Mouse (Mus musculus): ENCODE results near the gene Syf2. TPM values are rescaled to one million over a fixed set of nuclear protein-coding genes. Genes with fewer than 3 reads are reported as not detected.
"Not testable (repeated sequence)": the region's sequence is repeated elsewhere in the genome, so short reads cannot be mapped to it uniquely, and the experiment has no call there.

Gene Syf2
- polyA plus RNA-seq (2015; fragmentation: Nextera tagmentation; extraction: Ambion mirVana): 75.1 and 77.3 TPM in 2 replicates

- WGBS: under 1% methylated on average over 68 of the region's 68 CpGs
- no peaks in the 10 kb centered on the region for H3K27me3 ChIP-seq
- peaks cover 54% of the 10 kb centered on the region for H3K36me3 ChIP-seq
- H3K9ac ChIP-seq (replicated peaks): peak within 1 kb of the TSS; percentile 71
- peak; percentile 97 for ATAC-seq (replicated peaks)
- peak within 1 kb of the TSS; percentile 79 for H3K4me3 ChIP-seq
- peak within 1 kb of the TSS; percentile 82 for H3K27ac ChIP-seq (replicated peaks)
- H3K9me3 ChIP-seq: no peaks in the 10 kb centered on the region
- H3K4me2 ChIP-seq (replicated peaks): peak within 1 kb of the TSS; percentile 91
- peaks cover 28% of the 10 kb centered on the region for H3K4me1 ChIP-seq
Observed at GRCm38 (mm10) chr4:134930684-134931481, at the start of gene Syf2. TSS of gene Syf2 (plus strand) at chr4:134930898.

GRCm38 (mm10) chr4:134883266-134883665, 47.4 kb upstream of the Syf2 start:
- Histone ChIP-seq H3K4me2 (replicated peaks) (no peak overlapping the region), H3K27me3 (no peaks in the 10 kb centered on the region), H3K27ac (replicated peaks) (no peak overlapping the region), H3K4me1 (peaks cover 7% of the 10 kb centered on the region; the same call in 1 of the 2 replicates), H3K4me3 (no peak overlapping the region), H3K36me3 (no peaks in the 10 kb centered on the region), H3K9ac (replicated peaks) (no peak overlapping the region), H3K9me3 (no peaks in the 10 kb centered on the region)
- ATAC-seq (replicated peaks): no peak
- 32% methylated on average over 7 of the region's 7 CpGs for WGBS

GRCm38 (mm10) chr4:134883808-134884207, 46.9 kb upstream of the Syf2 start:
- no peak for ATAC-seq (replicated peaks)
- no peak overlapping the region for H3K9ac ChIP-seq (replicated peaks)
- H3K4me2 ChIP-seq (replicated peaks): no peak overlapping the region
- no peak overlapping the region for H3K4me3 ChIP-seq
- H3K9me3 ChIP-seq: no peaks in the 10 kb centered on the region
- 84% methylated on average over 10 of the region's 10 CpGs for WGBS
- no peak overlapping the region for H3K27ac ChIP-seq (replicated peaks)
- H3K27me3 ChIP-seq: no peaks in the 10 kb centered on the region
- H3K4me1 ChIP-seq: peaks cover 7% of the 10 kb centered on the region; the same call in 1 of the 2 replicates
- no peaks in the 10 kb centered on the region for H3K36me3 ChIP-seq

- Histone ChIP-seq H3K27ac (replicated peaks) (no peak overlapping the region), H3K27me3 (no peaks in the 10 kb centered on the region), H3K9ac (replicated peaks) (no peak overlapping the region), H3K4me2 (replicated peaks) (no peak overlapping the region), H3K9me3 (no peaks in the 10 kb centered on the region), H3K4me3 (no peak overlapping the region), H3K4me1 (peaks cover 5% of the 10 kb centered on the region; the same call in 1 of the 2 replicates), H3K36me3 (no peaks in the 10 kb centered on the region)
- 93% methylated on average over 4 of the region's 4 CpGs for WGBS
- ATAC-seq (replicated peaks): no peak
Observed at GRCm38 (mm10) chr4:134884364-134884763, 46.3 kb upstream of the Syf2 start.

- H3K4me1 ChIP-seq: no peaks in the 10 kb centered on the region
- ATAC-seq (replicated peaks): no peak
- H3K27me3 ChIP-seq: no peaks in the 10 kb centered on the region
- peaks cover 22% of the 10 kb centered on the region for H3K36me3 ChIP-seq
- H3K9me3 ChIP-seq: no peaks in the 10 kb centered on the region
- 73% methylated on average over 6 of the region's 6 CpGs for WGBS
- H3K27ac ChIP-seq (replicated peaks): no peak overlapping the region
- H3K4me3 ChIP-seq: no peak overlapping the region
- no peak overlapping the region for H3K4me2 ChIP-seq (replicated peaks)
- no peak overlapping the region for H3K9ac ChIP-seq (replicated peaks)
Observed at GRCm38 (mm10) chr4:134892096-134892495, 38.6 kb upstream of the Syf2 start.

- Histone ChIP-seq H3K4me1 (no peaks in the 10 kb centered on the region), H3K4me2 (replicated peaks) (no peak overlapping the region), H3K9ac (replicated peaks) (no peak overlapping the region), H3K27me3 (no peaks in the 10 kb centered on the region), H3K4me3 (no peak overlapping the region), H3K36me3 (peaks cover 70% of the 10 kb centered on the region), H3K27ac (replicated peaks) (no peak overlapping the region), H3K9me3 (no peaks in the 10 kb centered on the region)
- WGBS: 93% methylated on average over 6 of the region's 6 CpGs
- no peak for ATAC-seq (replicated peaks)
Observed at GRCm38 (mm10) chr4:134897256-134897655, 33.4 kb upstream of the Syf2 start.

- no peak for ATAC-seq (replicated peaks)
- Histone ChIP-seq H3K27me3 (no peaks in the 10 kb centered on the region), H3K27ac (replicated peaks) (no peak overlapping the region), H3K36me3 (peaks cover 94% of the 10 kb centered on the region), H3K9me3 (no peaks in the 10 kb centered on the region), H3K9ac (replicated peaks) (no peak overlapping the region), H3K4me1 (no peaks in the 10 kb centered on the region), H3K4me2 (replicated peaks) (no peak overlapping the region), H3K4me3 (no peak overlapping the region)
- WGBS: 94% methylated on average over 8 of the region's 8 CpGs
Observed at GRCm38 (mm10) chr4:134901126-134901525, 29.6 kb upstream of the Syf2 start.

- WGBS: 82% methylated on average over 7 of the region's 7 CpGs
- no peak overlapping the region for H3K4me3 ChIP-seq
Observed at GRCm38 (mm10) chr4:134903046-134903445, 27.7 kb upstream of the Syf2 start.

GRCm38 (mm10) chr4:134911406-134911805, 19.3 kb upstream of the Syf2 start:
- not testable (repeated sequence) for H3K4me2 ChIP-seq (replicated peaks); H3K27me3 ChIP-seq; ATAC-seq (replicated peaks); H3K27ac ChIP-seq (replicated peaks); H3K4me3 ChIP-seq; H3K9ac ChIP-seq (replicated peaks); H3K9me3 ChIP-seq
- Histone ChIP-seq H3K36me3 (peaks cover 48% of the 10 kb centered on the region), H3K4me1 (peaks cover 24% of the 10 kb centered on the region)
- 98% methylated on average over 8 of the region's 8 CpGs for WGBS

More at GRCm38 (mm10) chr4:134903046-134903445, 27.7 kb upstream of the Syf2 start:
- no peaks in the 10 kb centered on the region for H3K9me3 ChIP-seq
- no peak overlapping the region for H3K27ac ChIP-seq (replicated peaks)
- H3K27me3 ChIP-seq: no peaks in the 10 kb centered on the region
- H3K9ac ChIP-seq (replicated peaks): no peak overlapping the region
- no peak for ATAC-seq (replicated peaks)
- H3K4me2 ChIP-seq (replicated peaks): no peak overlapping the region
- H3K36me3 ChIP-seq: peaks cover 95% of the 10 kb centered on the region
- H3K4me1 ChIP-seq: no peaks in the 10 kb centered on the region

GRCm38 (mm10) chr4:134913413-134913812, 17.3 kb upstream of the Syf2 start:
- Histone ChIP-seq H3K9ac (replicated peaks) (peak overlapping the region; percentile 94), H3K4me3 (peak overlapping the region; percentile 97), H3K27me3 (no peaks in the 10 kb centered on the region), H3K27ac (replicated peaks) (no peak overlapping the region), H3K4me2 (replicated peaks) (peak overlapping the region; percentile 68), H3K36me3 (peaks cover 28% of the 10 kb centered on the region), H3K4me1 (peaks cover 24% of the 10 kb centered on the region), H3K9me3 (no peaks in the 10 kb centered on the region)
- no peak for ATAC-seq (replicated peaks)
- 26% methylated on average over 3 of the region's 3 CpGs for WGBS

- ATAC-seq (replicated peaks): peak; percentile 82
- Histone ChIP-seq H3K36me3 (peaks cover 19% of the 10 kb centered on the region), H3K27ac (replicated peaks) (peak overlapping the region; percentile 92), H3K4me2 (replicated peaks) (peak overlapping the region; percentile 68), H3K9ac (replicated peaks) (peak overlapping the region; percentile 94), H3K9me3 (no peaks in the 10 kb centered on the region), H3K27me3 (no peaks in the 10 kb centered on the region), H3K4me3 (peak overlapping the region; percentile 97), H3K4me1 (peaks cover 24% of the 10 kb centered on the region)
- under 1% methylated on average over 43 of the region's 43 CpGs for WGBS
Observed at GRCm38 (mm10) chr4:134914122-134914863, 16.4 kb upstream of the Syf2 start.

GRCm38 (mm10) chr4:134914864-134915209, 15.9 kb upstream of the Syf2 start, which contains the start of gene Tmem50a:
TSS of gene Tmem50a (minus strand) at chr4:134915024.
- peak; percentile 95 for ATAC-seq (replicated peaks)
- H3K36me3 ChIP-seq: peaks cover 14% of the 10 kb centered on the region
- H3K9me3 ChIP-seq: no peaks in the 10 kb centered on the region
- H3K27ac ChIP-seq (replicated peaks): peak within 1 kb of the TSS; percentile 92
- under 1% methylated on average over 25 of the region's 25 CpGs for whole genome bisulfite sequencing
- H3K4me3 ChIP-seq: peak within 1 kb of the TSS; percentile 97
- peak within 1 kb of the TSS; percentile 68 for H3K4me2 ChIP-seq (replicated peaks)
- H3K9ac ChIP-seq (replicated peaks): peak within 1 kb of the TSS; percentile 94
- H3K27me3 ChIP-seq: no peaks in the 10 kb centered on the region
- peaks cover 24% of the 10 kb centered on the region for H3K4me1 ChIP-seq
